Mouse (Mus musculus): Measurements from ENCODE around the gene Mast4.

Mast4 gene

DNA sequence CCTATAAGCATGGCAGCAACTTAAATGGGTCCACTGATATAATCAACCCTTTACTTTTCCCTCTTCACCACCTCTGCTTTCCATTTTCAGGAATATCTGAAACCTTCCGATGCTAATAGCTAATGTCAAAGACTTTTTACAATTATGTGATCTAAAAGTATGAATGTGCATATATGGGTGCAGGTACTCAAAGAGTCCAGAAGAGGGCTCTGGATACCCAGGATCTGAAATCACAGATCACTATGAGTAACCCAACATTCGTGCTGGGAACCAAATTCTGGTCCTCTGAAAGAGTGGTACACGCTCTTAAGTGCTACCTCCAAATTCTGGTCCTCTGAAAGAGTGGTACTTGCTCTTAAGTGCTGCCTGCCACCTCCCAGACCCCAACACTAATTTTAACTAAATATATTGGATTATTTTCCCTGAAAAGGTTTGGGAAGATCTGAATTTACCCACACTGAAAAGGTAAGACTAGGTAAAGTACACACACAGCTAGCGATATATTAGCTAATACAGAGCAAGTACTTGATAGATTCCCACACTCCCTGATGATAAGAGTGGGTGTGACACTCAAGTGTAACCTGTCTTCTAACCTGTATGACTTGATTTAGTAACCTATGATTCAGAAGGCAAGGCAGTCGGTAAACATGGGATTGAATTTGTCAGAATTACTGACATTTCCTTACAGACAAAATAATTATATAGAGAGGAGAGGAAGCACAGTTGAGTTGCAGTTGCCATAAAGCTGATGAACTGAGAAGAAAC, 424.5 kb downstream of the Mast4 start:
- peak; percentile 12 for DNase-seq

- no peak for DNase-seq
Measured at GRCm38 (mm10) chr13:102906661-102907009, 427.7 kb downstream of the Mast4 start.

GRCm38 (mm10) chr13:102906004-102906660, 428.2 kb downstream of the Mast4 start:
- peak; percentile 99 for DNase-seq

- DNase-seq: peak; percentile 89
Measured at GRCm38 (mm10) chr13:102905361-102905950, 428.8 kb downstream of the Mast4 start.

GRCm38 (mm10) chr13:102903689-102904088, 430.6 kb downstream of the Mast4 start:
- peak; percentile 84 for DNase-seq

DNA sequence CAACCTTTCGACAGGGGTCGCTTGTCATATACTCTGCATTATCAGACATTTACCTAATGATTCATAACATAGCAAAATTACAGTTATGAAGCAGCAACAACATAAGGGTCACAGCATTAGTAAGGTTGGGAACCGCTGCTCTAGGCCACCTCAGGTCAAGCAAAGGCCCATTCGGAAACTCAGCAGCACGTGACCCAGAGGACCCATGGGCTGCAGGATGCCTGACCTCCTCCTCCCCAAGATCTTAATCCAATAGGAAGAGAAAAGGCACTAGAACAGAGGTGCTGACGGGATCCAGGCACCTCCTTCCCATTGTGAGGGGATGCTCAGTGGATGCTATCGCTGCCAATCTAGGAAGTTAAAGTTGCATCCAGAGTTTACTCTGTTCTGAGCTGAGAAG, 432.2 kb downstream of the Mast4 start:
- DNase-seq: peak; percentile 92

DNA sequence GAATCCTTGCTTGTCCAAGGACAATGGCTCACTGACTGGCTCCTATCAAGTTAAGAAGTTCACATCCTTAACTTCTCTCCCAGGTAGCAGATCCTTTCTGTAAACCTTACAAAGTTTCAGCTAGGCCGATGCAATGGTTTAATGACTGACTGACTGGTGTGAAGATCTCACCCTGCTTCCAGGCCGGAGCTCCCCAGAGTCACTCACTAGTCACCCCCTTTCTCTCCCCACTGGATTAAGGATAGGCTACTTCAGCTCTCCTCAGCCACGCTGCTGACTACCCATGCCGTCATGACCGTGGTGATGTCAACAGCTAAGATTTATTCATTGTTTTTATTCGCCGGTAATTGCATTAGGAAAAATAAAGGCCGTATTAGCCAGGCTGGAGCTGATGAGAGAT, 433.8 kb downstream of the Mast4 start:
- peak; percentile 68 for DNase-seq

GRCm38 (mm10) chr13:102900083-102900420, 434.2 kb downstream of the Mast4 start:
- peak; percentile 80 for DNase-seq

- peak; percentile 96 for DNase-seq
Measured at GRCm38 (mm10) chr13:102899253-102900082, 434.8 kb downstream of the Mast4 start.

- peak; percentile 98 for DNase-seq
Measured at GRCm38 (mm10) chr13:102898374-102899131, 435.7 kb downstream of the Mast4 start.

DNA sequence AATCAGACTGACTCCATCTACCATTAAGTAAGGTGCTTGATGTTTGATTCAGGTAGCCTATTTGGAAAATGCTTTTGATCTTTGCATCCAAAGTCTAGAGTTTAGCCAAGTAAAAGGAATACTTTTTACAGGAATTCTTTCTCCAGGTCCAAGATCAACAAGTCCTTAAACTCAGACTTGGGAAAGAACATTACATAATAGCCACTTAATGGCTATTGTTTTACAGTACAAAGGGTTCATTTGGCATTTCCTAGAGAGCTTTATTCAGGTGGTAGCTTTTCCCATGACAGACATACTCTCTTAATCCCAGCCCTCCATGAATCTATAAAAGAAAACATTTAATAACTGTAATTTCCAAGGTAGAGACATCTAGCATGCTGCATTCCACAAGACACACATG, 438.0 kb downstream of the Mast4 start:
- no peak for DNase-seq

DNA sequence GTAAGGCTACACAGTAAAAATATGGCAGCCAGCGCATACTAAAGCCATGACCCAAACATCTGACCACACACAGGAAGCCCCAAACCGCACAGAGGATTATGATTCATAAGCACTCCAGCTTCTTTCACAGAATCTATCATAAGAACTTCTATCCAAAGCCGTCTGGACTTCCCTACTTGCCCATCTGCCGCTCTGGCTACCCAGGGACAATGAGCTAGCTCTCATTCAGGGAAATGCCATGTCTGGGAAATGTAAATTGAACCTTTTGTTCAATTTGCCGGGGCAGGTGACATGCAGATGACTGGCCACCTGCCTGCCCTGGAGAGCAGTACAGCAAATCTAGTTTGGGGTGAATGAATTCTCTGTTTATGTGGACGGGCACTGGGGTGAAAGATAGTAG, 438.4 kb downstream of the Mast4 start:
- DNase-seq: peak; percentile 86

DNA sequence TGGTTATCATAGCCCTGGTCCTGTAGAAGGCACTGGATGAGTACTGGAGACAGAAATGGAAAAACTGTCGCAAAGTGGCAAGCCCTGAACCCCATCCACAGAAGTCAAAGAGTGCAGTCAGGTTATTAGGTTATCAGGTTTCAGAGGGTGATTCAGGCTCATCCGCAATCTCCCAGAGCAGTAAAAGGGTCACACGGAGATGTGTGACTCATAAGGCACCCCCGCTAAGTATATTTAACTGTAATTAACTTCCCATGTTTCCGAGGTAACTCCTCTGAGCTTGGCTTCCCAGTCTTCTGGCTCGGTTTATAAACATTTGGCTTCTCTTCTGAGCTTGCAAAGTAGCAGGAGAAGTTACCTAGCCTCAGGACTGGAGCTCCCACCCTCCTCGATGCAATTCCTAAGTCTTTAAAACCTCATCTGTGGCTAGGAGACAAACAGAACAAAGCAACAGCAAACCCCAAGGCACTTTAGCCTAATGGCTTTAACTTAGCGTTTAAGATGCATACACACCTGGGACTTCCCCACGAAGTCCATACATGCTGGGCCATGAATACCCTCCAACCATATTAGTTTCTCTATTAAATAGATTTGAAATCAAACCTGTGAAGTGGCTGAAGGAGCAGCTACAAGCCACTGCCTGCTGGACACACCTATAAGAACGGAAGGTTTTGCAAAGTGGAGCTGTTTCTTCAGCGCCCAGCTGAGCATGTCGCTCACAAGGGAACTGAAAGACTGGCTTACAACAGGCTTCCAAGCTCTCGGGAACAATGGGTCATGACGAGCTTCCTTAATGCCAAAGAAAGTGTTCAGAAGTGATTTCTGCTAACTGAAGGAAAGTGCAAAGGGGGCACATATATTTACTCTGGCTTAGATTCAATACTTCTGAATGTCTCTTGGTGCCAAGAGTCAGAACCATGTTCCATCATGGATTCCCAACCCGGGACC, 439.7 kb downstream of the Mast4 start:
- DNase-seq: peak; percentile 93

DNA sequence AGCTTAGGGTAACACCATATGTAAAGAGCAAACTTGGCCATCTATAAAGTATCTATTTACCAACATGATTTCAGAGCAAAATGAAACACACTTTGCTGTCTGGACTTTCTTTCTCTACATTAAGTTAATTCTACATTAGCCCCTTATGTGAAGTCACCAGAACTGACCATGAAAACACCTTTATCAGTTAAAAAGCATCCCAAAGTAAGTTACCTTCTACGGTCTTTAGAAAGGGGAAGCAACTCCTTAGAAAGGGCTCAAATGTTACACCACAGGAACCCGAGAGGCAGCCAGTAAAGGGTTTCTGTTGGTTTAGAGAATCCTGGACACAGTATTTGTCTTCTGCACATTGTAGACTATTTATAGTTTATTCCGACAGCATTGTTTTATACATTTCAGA, 441.5 kb downstream of the Mast4 start:
- no peak for DNase-seq

GRCm38 (mm10) chr13:102889989-102890388, 444.3 kb downstream of the Mast4 start:
- peak; percentile 59 for DNase-seq

GRCm38 (mm10) chr13:102889537-102889936, 444.8 kb downstream of the Mast4 start:
- DNase-seq: peak; percentile 80

- peak; percentile 86 for DNase-seq
Measured at GRCm38 (mm10) chr13:102888895-102889490, 445.3 kb downstream of the Mast4 start.

DNA sequence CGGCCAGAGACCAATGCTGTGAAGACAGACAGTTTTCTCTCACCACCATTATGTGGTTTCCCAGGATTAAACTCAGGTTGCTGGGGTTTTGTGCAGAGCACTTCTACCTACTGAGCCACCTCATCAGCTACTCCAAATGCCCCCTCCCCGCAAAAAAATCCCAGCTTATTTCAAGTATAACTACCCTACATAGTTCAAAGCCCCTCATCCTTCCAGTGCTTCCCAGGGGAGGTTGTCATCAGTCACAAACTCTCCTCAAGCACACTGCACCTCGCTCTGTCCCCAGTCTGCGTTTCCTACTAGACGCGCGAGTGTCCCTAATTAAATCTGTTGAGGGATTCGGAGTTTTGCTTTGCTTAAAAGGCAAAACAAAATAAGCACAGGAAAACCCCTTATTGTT, 446.1 kb downstream of the Mast4 start:
- DNase-seq: peak; percentile 75

- peak; percentile 81 for DNase-seq
Measured at GRCm38 (mm10) chr13:102887534-102887933, 446.8 kb downstream of the Mast4 start.

- peak; percentile 49 for DNase-seq
Measured at GRCm38 (mm10) chr13:102886788-102887187, 447.5 kb downstream of the Mast4 start.

DNA sequence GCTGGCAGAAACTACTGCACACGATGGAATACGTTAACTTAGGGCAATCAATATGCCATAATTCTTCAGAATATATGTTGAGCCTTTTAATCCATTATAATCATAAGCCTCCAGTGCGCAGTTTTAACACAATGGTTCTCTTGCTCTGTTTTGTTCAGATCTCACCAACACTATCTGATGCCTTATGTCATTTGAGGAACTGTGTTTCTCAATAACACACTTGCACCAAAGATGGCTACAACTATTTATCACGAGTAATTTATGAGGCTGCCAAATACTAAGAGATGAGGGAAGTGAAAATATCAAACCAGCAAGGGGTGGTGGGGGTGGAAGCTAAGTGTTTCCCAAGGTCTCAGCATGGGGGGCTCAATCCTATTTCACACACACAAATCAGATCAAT, 448.1 kb downstream of the Mast4 start:
- DNase-seq: peak; percentile 64

Measured in heart, adult 11 months (tissue).